Mouse (Mus musculus) neural tube, embryonic 12.5 days (tissue): ENCODE data around the gene Myocos. TPM values are rescaled to one million over a fixed set of nuclear protein-coding genes. Genes with fewer than 3 reads are reported as not detected.
A peak's percentile ranks its signal among the peaks of the same experiment; 100 is the strongest.

Experiments used
- ATAC-seq: fragments of 200-750 bp; cut with Nextera tagmentation; 2 replicates; pipeline ENCODE4 v1.8.0; 2017; ENCODE audit warnings: low read depth, mild to moderate bottlenecking, moderate TSS enrichment, moderate library complexity; ENCODE audit not compliant: low FRiP score
- H3K27ac ChIP-seq: fragments of 300-500 bp; sonication (generic); 2 replicates; pipeline ENCODE4 v1.5.1; 2016
- H3K27me3 ChIP-seq: fragments of 300-500 bp; sonication (generic); replicated peaks from 2 replicates; pipeline ENCODE4 v1.6.1; 2016; ENCODE audit warnings: mild to moderate bottlenecking
- H3K36me3 ChIP-seq: fragments of 300-500 bp; sonication (generic); 2 replicates; pipeline ENCODE4 v1.6.1; 2016; ENCODE audit warnings: mild to moderate bottlenecking
- H3K4me1 ChIP-seq: fragments of 300-500 bp; sonication (generic); 2 replicates; pipeline ENCODE4 v1.6.1; 2016
- H3K4me2 ChIP-seq: fragments of 300-500 bp; sonication (generic); replicated peaks from 2 replicates; pipeline ENCODE4 v1.6.1; 2016; ENCODE audit warnings: mild to moderate bottlenecking
- H3K4me3 ChIP-seq: fragments of 300-500 bp; sonication (generic); 2 replicates; pipeline ENCODE4 v1.5.1; 2016
- H3K9ac ChIP-seq: fragments of 300-500 bp; sonication (generic); 2 replicates; pipeline ENCODE4 v1.6.1; 2016; ENCODE audit warnings: mild to moderate bottlenecking
- H3K9me3 ChIP-seq: fragments of 300-500 bp; sonication (generic); 2 replicates; pipeline ENCODE4 v1.6.1; 2016; ENCODE audit warnings: mild to moderate bottlenecking
- WGBS: fragments of 180-500 bp; shearing (Covaris S2); methylation state at CpG from one replicate; pipeline ENCODE4 v1.1.7; 2016; 5-methylcytosine and 5-hydroxymethylcytosine counted together
- microRNA-seq: library from miRNA; unstranded; fragments of <30 nt; microRNA quantifications from one replicate; pipeline ENCODE4, GENCODE M21; 2017
- polyA plus RNA-seq: library from polyadenylated mRNA; unstranded; fragments of >200 nt; fragmentation: Nextera tagmentation; extraction: Ambion mirVana; gene quantifications from 2 replicates; pipeline ENCODE4 v1.2.1, GENCODE M21; 2016

Myocos gene
- polyA plus RNA-seq, 1 experiment from 2014 or later = not detected

GRCm38 (mm10) chr1:162608127-162608526 lies 49.9 kb downstream of the Myocos start:
- ATAC-seq = no peak
- 11% methylated on average over 1 of the region's 1 CpGs for WGBS
- no peaks in the 10 kb centered on the region for H3K9me3 ChIP-seq

GRCm38 (mm10) chr1:162601288-162601687 lies 56.7 kb downstream of the Myocos start:
- H3K4me1 ChIP-seq = peaks cover 6% of the 10 kb centered on the region; the same call in 1 of the 2 replicates
- no peak overlapping the region for H3K4me2 ChIP-seq
- no peak overlapping the region for H3K9ac ChIP-seq
- no peaks in the 10 kb centered on the region for H3K27me3 ChIP-seq
- H3K9me3 ChIP-seq = no peaks in the 10 kb centered on the region
- ATAC-seq = peak; percentile 86
- H3K27ac ChIP-seq = no peak overlapping the region
- 26% methylated on average over 4 of the region's 4 CpGs for WGBS
- no peak overlapping the region for H3K4me3 ChIP-seq
- H3K36me3 ChIP-seq = peaks cover 13% of the 10 kb centered on the region

More at GRCm38 (mm10) chr1:162608127-162608526, 49.9 kb downstream of the Myocos start:
- H3K4me2 ChIP-seq = no peak overlapping the region
- no peaks in the 10 kb centered on the region for H3K36me3 ChIP-seq
- H3K4me1 ChIP-seq = no peaks in the 10 kb centered on the region
- no peaks in the 10 kb centered on the region for H3K27me3 ChIP-seq
- no peak overlapping the region for H3K4me3 ChIP-seq
- H3K9ac ChIP-seq = no peak overlapping the region
- H3K27ac ChIP-seq = no peak overlapping the region

GRCm38 (mm10) chr1:162599617-162600016 lies 58.4 kb downstream of the Myocos start:
- WGBS = 90% methylated on average over 5 of the region's 5 CpGs
- ATAC-seq = no peak

GRCm38 (mm10) chr1:162597379-162598102 lies 60.5 kb downstream of the Myocos start:
- Histone ChIP-seq H3K36me3 (peaks cover 18% of the 10 kb centered on the region), H3K9ac (no peak overlapping the region), H3K9me3 (no peaks in the 10 kb centered on the region), H3K27me3 (no peaks in the 10 kb centered on the region), H3K27ac (no peak overlapping the region), H3K4me1 (peaks cover 6% of the 10 kb centered on the region; the same call in 1 of the 2 replicates), H3K4me2 (no peak overlapping the region), H3K4me3 (no peak overlapping the region)
- WGBS = 92% methylated on average over 3 of the region's 3 CpGs
- ATAC-seq = no peak

More at GRCm38 (mm10) chr1:162599617-162600016, 58.4 kb downstream of the Myocos start:
- H3K9me3 ChIP-seq = no peaks in the 10 kb centered on the region
- no peak overlapping the region for H3K9ac ChIP-seq
- no peaks in the 10 kb centered on the region for H3K27me3 ChIP-seq
- no peak overlapping the region for H3K4me2 ChIP-seq
- H3K4me3 ChIP-seq = no peak overlapping the region
- H3K27ac ChIP-seq = no peak overlapping the region
- H3K36me3 ChIP-seq = peaks cover 18% of the 10 kb centered on the region
- H3K4me1 ChIP-seq = peaks cover 6% of the 10 kb centered on the region; the same call in 1 of the 2 replicates

Small RNAs within 50 kb of the gene (microRNA-seq; reads per million reads assigned to microRNA genes)
- not detected for gene Gm27616

Other genes starting within 250 kb of the Myocos start
- gene Dnm3, start 180.2 kb downstream of the Myocos start, polyA plus RNA-seq = 27.4 and 27.8 TPM in 2 replicates
- 19.9 and 23.5 TPM in 2 replicates for gene Mettl13, start 109.7 kb downstream of the Myocos start, polyA plus RNA-seq
- gene Vamp4, start 87.7 kb downstream of the Myocos start, polyA plus RNA-seq = 69.5 and 72.3 TPM in 2 replicates
- gene Myoc, start 19.1 kb downstream of the Myocos start, polyA plus RNA-seq = not detected in 2 replicates
- 134 and 157 TPM in 2 replicates for gene Prrc2c, start 82.3 kb upstream of the Myocos start, polyA plus RNA-seq
- 0.20 and 0.32 TPM in 2 replicates for gene Fmo4, start 155.8 kb upstream of the Myocos start, polyA plus RNA-seq
- gene Fmo1, start 208.4 kb upstream of the Myocos start, polyA plus RNA-seq = 10.3 and 10.4 TPM in 2 replicates
- 0.32 and 0.88 TPM in 2 replicates for gene Fmo2, start 240.5 kb upstream of the Myocos start, polyA plus RNA-seq